Mouse (Mus musculus): Measurements from ENCODE around the gene Dpf3. TPM values are rescaled to one million over a fixed set of nuclear protein-coding genes. Genes with fewer than 3 reads are reported as not detected.

Dpf3 gene
- polyA plus RNA-seq, 2 experiments, result 3.0 to 4.9 TPM

DNA sequence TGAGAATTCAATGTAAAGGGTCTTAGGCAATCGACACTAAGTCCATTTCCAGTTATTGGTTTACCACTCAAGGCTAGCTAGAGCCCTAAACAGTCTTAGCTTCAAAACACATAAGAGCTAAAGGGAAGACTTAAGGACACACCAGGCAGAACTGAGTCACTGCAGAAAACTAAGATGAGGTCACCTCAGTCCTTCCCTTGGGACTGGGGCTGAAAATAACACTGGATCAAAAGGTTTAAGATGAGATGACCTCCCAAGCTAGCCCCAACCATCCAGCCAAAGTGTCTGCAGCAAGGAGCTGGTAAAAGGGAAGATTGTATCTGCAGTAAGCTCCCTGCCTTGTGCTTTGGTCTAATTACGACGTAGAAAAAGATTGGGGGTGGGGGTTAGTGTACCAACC is 216.3 kb downstream of the Dpf3 start:
- H3K9me3 ChIP-seq (ENCODE audit: control insufficient read depth, low read length), result no peaks in the 10 kb centered on the region
- TF ChIP-seq POLR2A (IDR thresholded peaks at IDR 0.05; ENCODE audit: borderline replicate concordance, extremely low read depth, insufficient read depth, insufficient read length), result no peak
- no peak overlapping the region for H3K4me3 ChIP-seq (replicated peaks; ENCODE audit: low read length)

DNA sequence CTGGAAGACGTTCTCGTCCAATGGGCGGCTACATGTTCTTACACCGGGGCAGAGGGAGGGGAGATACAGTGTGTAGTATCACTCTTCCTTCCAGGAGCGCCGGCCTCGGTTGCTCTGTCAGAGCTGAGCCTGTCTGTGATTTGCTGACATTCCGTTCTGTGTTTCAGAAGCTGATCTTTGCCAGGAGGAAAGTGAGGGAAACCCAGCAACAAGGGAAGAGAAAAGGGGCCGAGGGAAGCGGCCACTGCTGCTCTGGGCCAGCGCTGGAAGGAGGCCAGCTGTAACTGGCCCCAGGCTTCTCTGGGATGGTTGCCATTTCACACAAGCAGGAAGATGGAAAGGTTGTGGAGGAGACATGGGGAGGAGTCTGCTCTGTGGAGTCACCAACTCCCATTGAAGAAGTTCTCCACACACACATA is 219.0 kb downstream of the Dpf3 start:
- Histone ChIP-seq H3K4me2 (replicated peaks; ENCODE audit: low read depth, low read length, severe bottlenecking) (no peak overlapping the region), H3K9me3 (ENCODE audit: control insufficient read depth, low read length) (no peaks in the 10 kb centered on the region), H3K9ac (ENCODE audit: low read depth, low read length, severe bottlenecking) (no peak overlapping the region), H3K36me3 (ENCODE audit: control insufficient read depth, insufficient read depth, low read length) (no peaks in the 10 kb centered on the region), H3K4me1 (ENCODE audit: control insufficient read depth, insufficient read depth, low read length) (peaks cover 8% of the 10 kb centered on the region; the same call in 1 of the 2 replicates), H3K27ac (replicated peaks; ENCODE audit: low read depth, low read length) (peak overlapping the region; percentile 34; the same call in 1 of the 2 replicates), H3K27me3 (ENCODE audit: control insufficient read depth, insufficient read depth, low read length) (no peaks in the 10 kb centered on the region), H3K4me3 (replicated peaks; ENCODE audit: low read length) (no peak overlapping the region)
- peak; percentile 75 for DNase-seq (ENCODE audit: low spot score)
- peak; percentile 88 for ATAC-seq (ENCODE audit: low FRiP score, low read depth)
- 49% methylated on average over 11 of the region's 11 CpGs for WGBS
- no peak for TF ChIP-seq POLR2A (IDR thresholded peaks at IDR 0.05; ENCODE audit: borderline replicate concordance, extremely low read depth, insufficient read depth, insufficient read length)

More for the DNA sequence above, 216.3 kb downstream of the Dpf3 start:
- ATAC-seq (ENCODE audit: low FRiP score, low read depth) (no peak), DNase-seq (ENCODE audit: low spot score) (no peak)
- 89% methylated on average over 3 of the region's 3 CpGs for WGBS
- no peak overlapping the region for H3K9ac ChIP-seq (ENCODE audit: low read depth, low read length, severe bottlenecking)
- H3K4me1 ChIP-seq (ENCODE audit: control insufficient read depth, insufficient read depth, low read length), result peaks cover 8% of the 10 kb centered on the region; the same call in 1 of the 2 replicates
- no peak overlapping the region for H3K27ac ChIP-seq (replicated peaks; ENCODE audit: low read depth, low read length)
- no peaks in the 10 kb centered on the region for H3K36me3 ChIP-seq (ENCODE audit: control insufficient read depth, insufficient read depth, low read length)
- no peak overlapping the region for H3K4me2 ChIP-seq (replicated peaks; ENCODE audit: low read depth, low read length, severe bottlenecking)
- no peaks in the 10 kb centered on the region for H3K27me3 ChIP-seq (ENCODE audit: control insufficient read depth, insufficient read depth, low read length)

- ATAC-seq (ENCODE audit: low FRiP score, low read depth), result no peak
- no peak for DNase-seq (ENCODE audit: low spot score)
- Histone ChIP-seq H3K4me1 (ENCODE audit: control insufficient read depth, insufficient read depth, low read length) (no peaks in the 10 kb centered on the region), H3K4me2 (replicated peaks; ENCODE audit: low read depth, low read length, severe bottlenecking) (no peak overlapping the region), H3K9me3 (ENCODE audit: control insufficient read depth, low read length) (no peaks in the 10 kb centered on the region), H3K36me3 (ENCODE audit: control insufficient read depth, insufficient read depth, low read length) (no peaks in the 10 kb centered on the region), H3K4me3 (replicated peaks; ENCODE audit: low read length) (no peak overlapping the region), H3K27me3 (ENCODE audit: control insufficient read depth, insufficient read depth, low read length) (no peaks in the 10 kb centered on the region), H3K27ac (replicated peaks; ENCODE audit: low read depth, low read length) (no peak overlapping the region), H3K9ac (ENCODE audit: low read depth, low read length, severe bottlenecking) (no peak overlapping the region)
- no peak for TF ChIP-seq POLR2A (IDR thresholded peaks at IDR 0.05; ENCODE audit: borderline replicate concordance, extremely low read depth, insufficient read depth, insufficient read length)
- 75% methylated on average over 2 of the region's 2 CpGs for WGBS
Observed at GRCm38 (mm10) chr12:83260540-83260939, 227.0 kb downstream of the Dpf3 start.

DNA sequence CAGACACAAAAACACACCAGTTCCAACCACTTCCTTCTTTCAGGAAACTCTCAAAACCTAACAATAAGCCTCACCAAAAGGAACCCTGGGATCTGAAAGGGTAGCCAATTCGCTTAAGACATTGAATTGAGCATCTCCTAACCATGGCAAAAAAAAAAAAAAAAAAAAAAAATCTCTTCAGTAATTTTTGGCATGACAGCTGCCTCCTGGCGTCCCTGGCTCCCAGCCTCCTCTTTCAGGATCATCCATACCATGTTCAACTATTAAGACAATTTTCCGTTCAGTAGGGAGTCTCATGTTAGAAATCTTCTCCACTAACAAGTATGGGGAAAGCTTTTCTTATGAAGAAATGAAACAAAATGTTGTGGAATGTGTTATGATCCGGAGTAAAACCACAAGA is 233.1 kb downstream of the Dpf3 start:
- WGBS, result 77% methylated on average over 4 of the region's 4 CpGs
- Histone ChIP-seq H3K4me3 (replicated peaks; ENCODE audit: low read length) (no peak overlapping the region), H3K9ac (ENCODE audit: low read depth, low read length, severe bottlenecking) (no peak overlapping the region), H3K9me3 (ENCODE audit: control insufficient read depth, low read length) (no peaks in the 10 kb centered on the region), H3K4me2 (replicated peaks; ENCODE audit: low read depth, low read length, severe bottlenecking) (no peak overlapping the region), H3K36me3 (ENCODE audit: control insufficient read depth, insufficient read depth, low read length) (no peaks in the 10 kb centered on the region), H3K27me3 (ENCODE audit: control insufficient read depth, insufficient read depth, low read length) (no peaks in the 10 kb centered on the region), H3K27ac (replicated peaks; ENCODE audit: low read depth, low read length) (no peak overlapping the region), H3K4me1 (ENCODE audit: control insufficient read depth, insufficient read depth, low read length) (no peaks in the 10 kb centered on the region)
- TF ChIP-seq POLR2A (IDR thresholded peaks at IDR 0.05; ENCODE audit: borderline replicate concordance, extremely low read depth, insufficient read depth, insufficient read length), result no peak
- DNase-seq (ENCODE audit: low spot score) (no peak), ATAC-seq (ENCODE audit: low FRiP score, low read depth) (no peak)

GRCm38 (mm10) chr12:83249066-83249465 is 238.4 kb downstream of the Dpf3 start:
- no peaks in the 10 kb centered on the region for H3K36me3 ChIP-seq (ENCODE audit: control insufficient read depth, insufficient read depth, low read length)
- no peak overlapping the region for H3K9ac ChIP-seq (ENCODE audit: low read depth, low read length, severe bottlenecking)
- H3K27me3 ChIP-seq (ENCODE audit: control insufficient read depth, insufficient read depth, low read length), result no peaks in the 10 kb centered on the region
- 80% methylated on average over 3 of the region's 3 CpGs for WGBS
- no peak for TF ChIP-seq POLR2A (IDR thresholded peaks at IDR 0.05; ENCODE audit: borderline replicate concordance, extremely low read depth, insufficient read depth, insufficient read length)
- ATAC-seq (ENCODE audit: low FRiP score, low read depth) (no peak), DNase-seq (ENCODE audit: low spot score) (no peak)
- no peaks in the 10 kb centered on the region for H3K9me3 ChIP-seq (ENCODE audit: control insufficient read depth, low read length)
- no peak overlapping the region for H3K27ac ChIP-seq (replicated peaks; ENCODE audit: low read depth, low read length)
- H3K4me3 ChIP-seq (replicated peaks; ENCODE audit: low read length), result no peak overlapping the region
- no peaks in the 10 kb centered on the region for H3K4me1 ChIP-seq (ENCODE audit: control insufficient read depth, insufficient read depth, low read length)
- H3K4me2 ChIP-seq (replicated peaks; ENCODE audit: low read depth, low read length, severe bottlenecking), result no peak overlapping the region

DNA sequence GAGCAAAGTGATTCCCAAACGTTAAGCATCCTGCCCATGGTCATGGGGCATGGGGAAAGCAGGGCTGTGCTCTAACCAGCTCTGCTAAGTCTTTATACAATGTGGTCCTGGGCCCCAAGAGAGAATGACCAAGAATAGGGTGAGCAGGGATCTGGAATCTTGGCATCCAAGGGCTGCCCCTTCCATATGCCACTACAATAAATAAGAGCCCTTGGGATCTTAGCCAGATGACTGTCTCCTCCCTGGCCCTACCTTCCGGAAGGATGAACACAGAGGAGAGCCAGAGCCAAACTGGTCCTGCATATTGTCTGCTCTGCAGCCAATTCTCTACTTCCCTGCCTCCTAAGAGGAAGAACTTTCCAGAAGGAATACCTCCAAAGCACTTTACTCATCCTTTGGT is 238.9 kb downstream of the Dpf3 start:
- TF ChIP-seq POLR2A (IDR thresholded peaks at IDR 0.05; ENCODE audit: borderline replicate concordance, extremely low read depth, insufficient read depth, insufficient read length), result no peak
- Histone ChIP-seq H3K4me3 (replicated peaks; ENCODE audit: low read length) (no peak overlapping the region), H3K4me2 (replicated peaks; ENCODE audit: low read depth, low read length, severe bottlenecking) (no peak overlapping the region), H3K36me3 (ENCODE audit: control insufficient read depth, insufficient read depth, low read length) (no peaks in the 10 kb centered on the region), H3K27ac (replicated peaks; ENCODE audit: low read depth, low read length) (no peak overlapping the region), H3K9me3 (ENCODE audit: control insufficient read depth, low read length) (no peaks in the 10 kb centered on the region), H3K27me3 (ENCODE audit: control insufficient read depth, insufficient read depth, low read length) (no peaks in the 10 kb centered on the region), H3K9ac (ENCODE audit: low read depth, low read length, severe bottlenecking) (no peak overlapping the region), H3K4me1 (ENCODE audit: control insufficient read depth, insufficient read depth, low read length) (no peaks in the 10 kb centered on the region)
- DNase-seq (ENCODE audit: low spot score), result no peak
- 93% methylated on average over 2 of the region's 2 CpGs for WGBS
- no peak for ATAC-seq (ENCODE audit: low FRiP score, low read depth)

Measured in limb, embryonic 14.5 days (tissue).